In genomic region chr16:34228661-34229060, GRCm38 (mm10) we compare ENCODE assay signal across 11 mouse cellular contexts.
A peak's percentile ranks its signal among the peaks of the same experiment; 100 is the strongest.
DNase-seq lines count a peak whose midpoint lies in the region; ATAC-seq and TF ChIP-seq lines count a peak whose summit lies in the region.
"Had no signal": no experiment of that assay in that cellular context is flagged by ENCODE, and none has a peak within 500 bp of the region (broad histone marks: within the 10 kb centered on the region; RNA-seq: fewer than 3 reads in every experiment).

No protein-coding gene starts in this region.

- TF ChIP-seq CTCF in heart, adult 2 months (IDR thresholded peaks at IDR 0.05): no peak
- no peak for TF ChIP-seq CTCF in midbrain, postnatal 0 days (IDR thresholded peaks at IDR 0.05)

- H3K36me3 ChIP-seq in heart, embryonic 11.5 days (ENCODE audit: control insufficient read depth, insufficient read depth, low read length): 0 out of 2 replicates have a peak, but pooled peaks cover 1% of the 10 kb centered on the region
- H3K36me3 ChIP-seq in heart, adult 2 months (ENCODE audit: control insufficient read depth, insufficient read depth, low read length): no peaks in the 10 kb centered on the region
- peaks cover 5% of the 10 kb centered on the region; the same call in 1 of the 2 replicates for H3K36me3 ChIP-seq in midbrain, postnatal 0 days (ENCODE audit: insufficient read depth, low read length)
- H3K36me3 ChIP-seq in midbrain, embryonic 10.5 days: peaks cover 14% of the 10 kb centered on the region
- H3K36me3 ChIP-seq: intestine, embryonic 15.5 days; liver, embryonic 12.5 days had no signal

- no peak for ATAC-seq in heart, embryonic 11.5 days (replicated peaks; ENCODE audit: insufficient number of reproducible peaks, low FRiP score, low TSS enrichment)
- no peak for ATAC-seq in midbrain, postnatal 0 days (ENCODE audit: low FRiP score)
- ATAC-seq: CD4-positive, CD25-positive, alpha-beta regulatory T cell, adult 4 months; intestine, embryonic 15.5 days; liver, embryonic 12.5 days had no signal

- H3K79me2 ChIP-seq in heart, adult 2 months (replicated peaks; ENCODE audit: control insufficient read depth, insufficient read depth, low read length): no peaks in the 10 kb centered on the region

- peaks cover 7% of the 10 kb centered on the region for H3K4me1 ChIP-seq in heart, embryonic 11.5 days (ENCODE audit: control insufficient read depth, insufficient read depth, low read length)
- no peaks in the 10 kb centered on the region for H3K4me1 ChIP-seq in heart, adult 2 months (ENCODE audit: control insufficient read depth, insufficient read depth, low read length)
- H3K4me1 ChIP-seq in midbrain, postnatal 0 days (ENCODE audit: insufficient read depth, low read length): no peaks in the 10 kb centered on the region
- peaks cover 6% of the 10 kb centered on the region; the same call in 1 of the 2 replicates for H3K4me1 ChIP-seq in midbrain, embryonic 10.5 days
- H3K4me1 ChIP-seq: intestine, embryonic 15.5 days; liver, embryonic 12.5 days; megakaryocyte, embryonic 14.5 days had no signal

- no peak overlapping the region; the same call in 1 of the 2 replicates for H3K4me2 ChIP-seq in heart, embryonic 11.5 days
- no peak overlapping the region for H3K4me2 ChIP-seq in midbrain, postnatal 0 days (ENCODE audit: low read depth, low read length, poor library complexity, severe bottlenecking)
- H3K4me2 ChIP-seq: intestine, embryonic 15.5 days; liver, embryonic 12.5 days had no signal

- WGBS in heart, embryonic 11.5 days (ENCODE audit: insufficient replicate concordance): 38% methylated on average over 5 of the region's 5 CpGs
- WGBS in heart, adult 2 months: 37% methylated on average over 5 of the region's 5 CpGs
- WGBS in midbrain, postnatal 0 days: 20% methylated on average over 5 of the region's 5 CpGs
- WGBS in midbrain, embryonic 10.5 days: 70% methylated on average over 5 of the region's 5 CpGs

- no peak for TF ChIP-seq POLR2A in heart, adult 2 months (IDR thresholded peaks at IDR 0.05; ENCODE audit: insufficient read depth, low read depth, low read length)

- no peak for DNase-seq in heart, adult 2 months
- peak; percentile 45 for DNase-seq in midbrain, postnatal 0 days (ENCODE audit: low spot score)
- DNase-seq in midbrain, embryonic 10.5 days (ENCODE audit: low spot score): no peak
- peak; percentile 51 for DNase-seq in layer of hippocampus, adult 9-10 months (ENCODE audit: low spot score)
- no peak for DNase-seq in adrenal gland, postnatal 10 days
- DNase-seq in cerebellum, postnatal 4 days (ENCODE audit: low spot score in 2 of 2): no peak

- intact Hi-C loops in heart, adult 2 months (cut with DNase I): no loop called here

- no peaks in the 10 kb centered on the region for H3K9me3 ChIP-seq in heart, embryonic 11.5 days (replicated peaks; ENCODE audit: control insufficient read depth, low read length)
- H3K9me3 ChIP-seq in midbrain, postnatal 0 days (ENCODE audit: low read length): no peaks in the 10 kb centered on the region
- H3K9me3 ChIP-seq in midbrain, embryonic 10.5 days (replicated peaks): no peaks in the 10 kb centered on the region
- H3K9me3 ChIP-seq: intestine, embryonic 15.5 days; liver, embryonic 12.5 days; megakaryocyte, embryonic 14.5 days had no signal

- peak overlapping the region; percentile 77 for H3K27ac ChIP-seq in heart, embryonic 11.5 days (ENCODE audit: low read depth, low read length)
- no peak overlapping the region; the same call in 1 of the 2 replicates for H3K27ac ChIP-seq in heart, adult 2 months
- H3K27ac ChIP-seq in midbrain, postnatal 0 days (ENCODE audit: low read depth, low read length): no peak overlapping the region
- H3K27ac ChIP-seq in midbrain, embryonic 10.5 days (replicated peaks): no peak overlapping the region
- H3K27ac ChIP-seq: intestine, embryonic 15.5 days; liver, embryonic 12.5 days had no signal

- no peak for TF ChIP-seq EP300 in heart, adult 2 months (IDR thresholded peaks at IDR 0.05; ENCODE audit: insufficient read depth, low read depth, low read length)

- no peak overlapping the region for H3K4me3 ChIP-seq in heart, embryonic 11.5 days (ENCODE audit: low read depth, low read length)
- no peak overlapping the region for H3K4me3 ChIP-seq in heart, adult 2 months
- no peak overlapping the region for H3K4me3 ChIP-seq in midbrain, postnatal 0 days (ENCODE audit: low read depth, low read length)
- no peak overlapping the region for H3K4me3 ChIP-seq in midbrain, embryonic 10.5 days
- H3K4me3 ChIP-seq: intestine, embryonic 15.5 days; liver, embryonic 12.5 days; megakaryocyte, embryonic 14.5 days had no signal

- no peak overlapping the region for H3K9ac ChIP-seq in heart, embryonic 11.5 days (ENCODE audit: low read depth, low read length)
- no peak overlapping the region for H3K9ac ChIP-seq in heart, adult 2 months (ENCODE audit: low read depth, low read length)
- H3K9ac ChIP-seq in midbrain, postnatal 0 days (replicated peaks; ENCODE audit: low read length, poor library complexity, severe bottlenecking): no peak overlapping the region
- H3K9ac ChIP-seq: intestine, embryonic 15.5 days; liver, embryonic 12.5 days had no signal

- H3K27me3 ChIP-seq in heart, embryonic 11.5 days (ENCODE audit: control insufficient read depth, insufficient read depth, low read length): no peaks in the 10 kb centered on the region
- H3K27me3 ChIP-seq in heart, adult 2 months (ENCODE audit: control insufficient read depth, insufficient read depth, low read length): no peaks in the 10 kb centered on the region
- H3K27me3 ChIP-seq in midbrain, postnatal 0 days (ENCODE audit: insufficient read depth, low read length): no peaks in the 10 kb centered on the region
- H3K27me3 ChIP-seq in midbrain, embryonic 10.5 days (ENCODE audit: low read depth, poor library complexity, severe bottlenecking): no peaks in the 10 kb centered on the region
- H3K27me3 ChIP-seq: intestine, embryonic 15.5 days; liver, embryonic 12.5 days had no signal

Comparison
In these comparisons a context has a peak if more than half of its experiments do, and no peak if none do; other contexts are left out.
1. DNase-seq: peak in midbrain, postnatal 0 days (single experiment) and layer of hippocampus, adult 9-10 months (single experiment); none in heart, adult 2 months (0 of 2), midbrain, embryonic 10.5 days (single experiment), adrenal gland, postnatal 10 days (single experiment) and cerebellum, postnatal 4 days (0 of 2).